Mouse (Mus musculus) forebrain, embryonic 16.5 days (tissue): Measurements from ENCODE around the gene Tiam1. TPM values are rescaled to one million over a fixed set of nuclear protein-coding genes. Genes with fewer than 3 reads are reported as not detected.

Experiments
- ATAC-seq: fragments of 200-750 bp; cut with Nextera tagmentation; 2 replicates; pipeline ENCODE4 v1.8.0; 2017; ENCODE audit warnings: mild to moderate bottlenecking, moderate library complexity
- H3K27ac ChIP-seq: fragments of 300-500 bp; sonication (generic); 2 replicates; pipeline ENCODE4 v1.5.1; 2014; ENCODE audit warnings: low read length, control low read depth
- H3K27me3 ChIP-seq: fragments of 300-500 bp; sonication (generic); replicated peaks from 2 replicates; pipeline ENCODE4 v1.6.1; 2014; ENCODE audit warnings: low read length; ENCODE audit not compliant: control insufficient read depth, insufficient read depth
- H3K36me3 ChIP-seq: fragments of 300-500 bp; sonication (generic); 2 replicates; pipeline ENCODE4 v1.6.1; 2014; ENCODE audit not compliant: control insufficient read depth, insufficient read depth
- H3K4me1 ChIP-seq: fragments of 300-500 bp; sonication (generic); replicated peaks from 2 replicates; pipeline ENCODE4 v1.6.1; 2014; ENCODE audit warnings: low read length; ENCODE audit not compliant: control insufficient read depth, insufficient read depth
- H3K4me2 ChIP-seq: fragments of 300-500 bp; sonication (generic); 2 replicates; pipeline ENCODE4 v1.6.1; 2014; ENCODE audit warnings: mild to moderate bottlenecking, low read length, control low read depth
- H3K4me3 ChIP-seq: fragments of 300-500 bp; sonication (generic); replicated peaks from 2 replicates; pipeline ENCODE4 v1.5.1; 2014; ENCODE audit warnings: mild to moderate bottlenecking, low read length, control low read depth
- H3K9ac ChIP-seq: fragments of 300-500 bp; sonication (generic); replicated peaks from 2 replicates; pipeline ENCODE4 v1.6.1; 2014; ENCODE audit warnings: low read depth, low read length, control low read depth
- H3K9me3 ChIP-seq: fragments of 300-500 bp; sonication (generic); 2 replicates; pipeline ENCODE4 v1.6.1; 2016; ENCODE audit warnings: low read length; ENCODE audit not compliant: control insufficient read depth
- WGBS: fragments of 180-500 bp; shearing (Covaris S2); extraction: QIAGEN DNeasy Blood & Tissue Kit; methylation state at CpG from one replicate; pipeline ENCODE4 v1.1.7; 2014; 5-methylcytosine and 5-hydroxymethylcytosine counted together
- polyA plus RNA-seq: library from polyadenylated mRNA; unstranded; fragments of >200 nt; fragmentation: Nextera tagmentation; extraction: Ambion mirVana; gene quantifications from 2 replicates; pipeline ENCODE4 v1.2.1, GENCODE M21; 2015

The Tiam1 gene
- polyA plus RNA-seq, 1 experiment from 2014 or later: 29.5 TPM

GRCm38 (mm10) chr16:90014596-90014995 lies 129.0 kb downstream of the Tiam1 start:
- Histone ChIP-seq H3K27ac (no peak overlapping the region), H3K9me3 (no peaks in the 10 kb centered on the region), H3K4me2 (no peak overlapping the region), H3K4me3 (no peak overlapping the region), H3K36me3 (no peaks in the 10 kb centered on the region), H3K27me3 (no peaks in the 10 kb centered on the region), H3K4me1 (no peaks in the 10 kb centered on the region), H3K9ac (no peak overlapping the region)
- no peak for ATAC-seq
- WGBS: 88% methylated on average over 9 of the region's 9 CpGs

DNA sequence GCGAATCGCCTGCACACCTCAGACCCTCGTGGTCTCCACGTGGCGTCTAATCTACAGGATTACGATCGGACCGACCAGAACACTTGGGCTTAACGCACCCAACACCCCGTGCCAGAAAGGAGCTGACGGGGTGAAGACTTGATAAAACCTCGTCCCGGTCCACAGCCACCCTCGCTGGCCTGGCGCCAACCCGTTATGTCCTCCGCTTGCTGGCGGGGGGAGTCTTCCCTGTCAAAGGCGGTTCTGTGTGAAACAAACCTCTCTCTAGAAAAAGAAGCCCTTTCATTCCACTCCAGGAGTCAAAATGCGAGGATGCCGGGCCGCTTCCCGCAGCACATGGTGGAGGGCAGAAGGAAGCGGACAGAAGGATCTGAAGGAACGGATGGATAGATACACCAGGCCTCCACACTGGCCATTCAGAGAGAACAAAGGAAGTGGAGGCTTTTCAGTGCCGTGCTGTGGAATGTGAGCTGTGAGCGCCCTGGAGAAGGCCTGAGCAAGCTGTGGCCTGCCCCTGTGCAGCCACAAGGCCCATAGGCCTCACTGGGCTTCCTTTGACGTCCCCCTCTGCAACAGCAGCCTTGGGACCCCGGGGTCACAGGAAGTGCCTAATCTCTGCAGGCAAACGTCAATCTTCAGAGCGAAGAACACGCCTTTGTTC lies 131.9 kb downstream of the Tiam1 start:
- Histone ChIP-seq H3K36me3 (no peaks in the 10 kb centered on the region), H3K4me3 (no peak overlapping the region), H3K9ac (no peak overlapping the region), H3K27ac (no peak overlapping the region), H3K9me3 (no peaks in the 10 kb centered on the region), H3K27me3 (no peaks in the 10 kb centered on the region), H3K4me2 (no peak overlapping the region), H3K4me1 (no peaks in the 10 kb centered on the region)
- ATAC-seq: no peak
- WGBS: 76% methylated on average over 32 of the region's 32 CpGs

DNA sequence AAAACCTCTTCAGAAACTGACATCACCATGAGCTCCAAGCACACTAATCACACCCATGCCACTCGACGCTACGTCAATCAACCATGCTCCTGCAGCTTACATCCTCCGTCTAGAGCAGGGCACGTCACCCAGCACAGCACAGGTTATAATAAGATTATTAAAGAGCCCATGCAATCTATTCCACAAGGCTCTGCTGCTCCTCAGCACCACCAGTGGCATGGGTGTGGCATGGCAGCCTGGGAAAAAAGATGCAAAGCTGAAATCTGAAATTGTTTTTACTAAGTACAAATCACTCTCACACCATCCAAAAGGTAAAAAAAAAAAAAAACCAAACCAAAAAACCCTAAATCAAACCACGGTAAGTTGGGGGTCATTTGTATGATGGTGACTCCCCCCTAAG lies 135.1 kb downstream of the Tiam1 start:
- no peak overlapping the region for H3K27ac ChIP-seq
- no peak for ATAC-seq
- H3K9ac ChIP-seq: no peak overlapping the region
- no peak overlapping the region for H3K4me3 ChIP-seq
- H3K9me3 ChIP-seq: no peaks in the 10 kb centered on the region
- H3K27me3 ChIP-seq: no peaks in the 10 kb centered on the region
- WGBS: 90% methylated on average over 6 of the region's 6 CpGs
- H3K4me2 ChIP-seq: no peak overlapping the region
- H3K4me1 ChIP-seq: no peaks in the 10 kb centered on the region
- H3K36me3 ChIP-seq: no peaks in the 10 kb centered on the region

- no peak overlapping the region for H3K4me2 ChIP-seq
- H3K27me3 ChIP-seq: no peaks in the 10 kb centered on the region
- no peaks in the 10 kb centered on the region for H3K4me1 ChIP-seq
- ATAC-seq: no peak
- no peak overlapping the region for H3K27ac ChIP-seq
- no peaks in the 10 kb centered on the region for H3K36me3 ChIP-seq
- WGBS: 86% methylated on average over 13 of the region's 13 CpGs
- no peaks in the 10 kb centered on the region for H3K9me3 ChIP-seq
- no peak overlapping the region for H3K9ac ChIP-seq
- H3K4me3 ChIP-seq: no peak overlapping the region
Observed at GRCm38 (mm10) chr16:90007391-90007977, 136.1 kb downstream of the Tiam1 start.

DNA sequence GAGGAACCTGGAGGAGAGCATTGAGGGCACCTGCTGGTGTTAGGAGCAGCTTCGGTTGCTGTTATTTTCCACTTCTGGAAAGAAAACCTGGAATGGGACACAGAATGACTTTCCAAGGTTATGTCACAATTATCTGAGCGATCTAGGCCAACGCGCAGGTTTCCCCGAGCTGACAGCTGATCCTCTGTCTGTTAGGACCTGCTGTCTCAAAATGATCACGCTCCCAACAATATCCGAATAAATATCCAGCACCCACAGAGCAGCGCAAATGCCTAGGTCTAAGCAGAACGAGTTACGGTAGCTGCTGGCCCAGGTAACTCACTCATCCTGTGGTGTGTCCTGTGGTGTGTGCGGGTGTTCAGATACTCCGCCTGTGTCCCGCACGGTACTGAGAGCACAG lies 140.0 kb downstream of the Tiam1 start:
- Histone ChIP-seq H3K4me1 (no peaks in the 10 kb centered on the region), H3K4me2 (no peak overlapping the region), H3K4me3 (no peak overlapping the region), H3K9me3 (0 out of 2 replicates have a peak, but pooled peaks cover 4% of the 10 kb centered on the region), H3K27ac (no peak overlapping the region), H3K9ac (no peak overlapping the region), H3K27me3 (no peaks in the 10 kb centered on the region), H3K36me3 (no peaks in the 10 kb centered on the region)
- 92% methylated on average over 14 of the region's 14 CpGs for WGBS
- no peak for ATAC-seq

DNA sequence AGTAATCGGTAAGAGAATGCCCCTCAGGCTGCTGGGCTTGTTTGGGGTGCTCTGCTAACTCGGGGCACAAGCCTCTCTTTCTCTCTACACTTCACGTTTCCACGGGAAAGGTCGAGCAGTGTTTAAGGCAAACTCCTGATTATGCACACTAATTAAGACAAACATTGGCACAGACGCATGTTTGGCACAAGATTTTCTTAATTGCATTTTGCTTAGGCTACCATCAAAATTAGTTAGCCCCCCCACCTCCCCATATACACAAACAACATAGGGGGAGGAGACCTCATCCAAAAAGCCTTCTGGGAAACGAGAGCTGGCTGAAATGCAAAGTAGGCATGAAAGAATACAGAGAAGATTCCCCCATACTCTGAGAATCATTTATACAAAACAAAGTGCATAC lies 148.4 kb downstream of the Tiam1 start:
- H3K36me3 ChIP-seq: no peaks in the 10 kb centered on the region
- H3K27me3 ChIP-seq: no peaks in the 10 kb centered on the region
- H3K9me3 ChIP-seq: 0 out of 2 replicates have a peak, but pooled peaks cover 4% of the 10 kb centered on the region
- no peak overlapping the region for H3K4me3 ChIP-seq
- H3K4me1 ChIP-seq: peaks cover 11% of the 10 kb centered on the region
- peak; percentile 49; the same call in 1 of the 2 replicates for ATAC-seq
- H3K27ac ChIP-seq: no peak overlapping the region
- H3K9ac ChIP-seq: no peak overlapping the region
- 29% methylated on average over 7 of the region's 7 CpGs for WGBS
- no peak overlapping the region for H3K4me2 ChIP-seq

DNA sequence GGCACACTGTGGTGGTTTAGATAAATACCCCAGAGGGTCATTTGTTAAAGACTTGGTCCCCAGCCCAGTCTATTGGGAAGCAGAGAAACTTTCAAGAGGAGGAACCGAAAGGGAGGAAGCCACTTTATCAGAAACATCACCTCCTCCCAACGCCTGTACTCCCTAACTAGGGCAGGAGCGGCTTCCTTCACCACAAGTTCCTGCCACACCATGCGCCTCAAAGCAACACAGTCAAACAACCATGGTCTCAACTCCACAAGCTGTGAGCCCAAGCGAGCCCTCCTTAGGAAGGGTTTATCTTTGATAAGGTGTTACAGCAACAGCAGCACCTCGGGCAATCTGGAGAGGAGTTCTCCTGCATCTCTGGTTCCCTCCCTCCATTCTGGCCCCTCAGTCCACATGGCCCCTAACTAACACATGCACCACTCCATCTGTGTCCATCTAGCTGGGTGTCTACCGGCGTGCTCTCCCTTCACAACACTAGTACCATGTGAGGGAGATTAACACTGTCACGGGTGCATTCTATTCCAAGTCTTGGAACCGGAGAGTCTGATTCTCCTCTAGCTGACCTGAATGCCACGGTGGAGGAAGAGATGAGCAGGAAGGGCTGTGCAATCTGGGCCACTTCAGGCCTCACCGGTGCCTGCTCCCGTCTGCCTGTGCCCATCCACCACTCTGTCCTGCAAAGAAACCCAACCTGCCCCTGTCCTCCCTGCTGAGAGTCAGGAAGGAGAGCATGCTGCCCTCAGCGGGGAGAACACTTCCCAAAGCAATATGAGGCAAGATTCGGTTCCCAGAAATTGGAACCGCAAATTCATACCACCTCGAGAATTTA lies 149.4 kb downstream of the Tiam1 start:
- H3K4me2 ChIP-seq: no peak overlapping the region
- H3K27me3 ChIP-seq: no peaks in the 10 kb centered on the region
- ATAC-seq: no peak
- H3K9ac ChIP-seq: no peak overlapping the region
- 86% methylated on average over 17 of the region's 17 CpGs for WGBS
- 0 out of 2 replicates have a peak, but pooled peaks cover under 1% of the 10 kb centered on the region for H3K9me3 ChIP-seq
- H3K27ac ChIP-seq: no peak overlapping the region
- H3K4me3 ChIP-seq: no peak overlapping the region
- peaks cover 14% of the 10 kb centered on the region for H3K4me1 ChIP-seq
- H3K36me3 ChIP-seq: no peaks in the 10 kb centered on the region

DNA sequence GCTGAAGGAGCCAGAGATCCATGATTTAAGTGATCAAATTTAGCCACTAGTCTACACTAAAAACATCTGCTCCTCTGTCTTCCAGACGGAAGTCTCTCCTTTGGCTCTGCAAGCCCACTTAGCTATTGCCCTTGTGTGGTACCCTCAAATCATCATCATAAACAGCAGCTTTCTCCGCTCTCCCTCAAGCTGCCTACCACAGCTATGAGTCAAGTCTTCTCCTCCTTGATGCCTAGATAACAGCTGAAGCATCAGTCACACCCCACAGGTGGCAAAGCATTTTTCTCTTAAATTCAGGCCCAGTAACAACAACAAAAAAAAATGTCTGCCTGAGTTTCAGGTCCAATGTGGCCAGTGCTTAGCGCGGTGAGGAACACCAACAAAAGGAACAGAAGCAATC lies 150.1 kb downstream of the Tiam1 start:
- 95% methylated on average over 4 of the region's 4 CpGs for WGBS
- peaks cover 14% of the 10 kb centered on the region for H3K4me1 ChIP-seq
- H3K27ac ChIP-seq: no peak overlapping the region
- H3K9me3 ChIP-seq: no peaks in the 10 kb centered on the region
- no peak overlapping the region for H3K4me3 ChIP-seq
- no peaks in the 10 kb centered on the region for H3K36me3 ChIP-seq
- H3K4me2 ChIP-seq: no peak overlapping the region
- ATAC-seq: no peak
- no peak overlapping the region for H3K9ac ChIP-seq
- H3K27me3 ChIP-seq: no peaks in the 10 kb centered on the region

- Histone ChIP-seq H3K36me3 (no peaks in the 10 kb centered on the region), H3K9me3 (no peaks in the 10 kb centered on the region), H3K27ac (no peak overlapping the region), H3K4me2 (no peak overlapping the region), H3K4me1 (peaks cover 14% of the 10 kb centered on the region), H3K27me3 (no peaks in the 10 kb centered on the region), H3K9ac (no peak overlapping the region), H3K4me3 (no peak overlapping the region)
- no peak for ATAC-seq
- 86% methylated on average over 12 of the region's 12 CpGs for WGBS
Observed at GRCm38 (mm10) chr16:89991701-89992152, 151.8 kb downstream of the Tiam1 start.
